Mouse (Mus musculus): ENCODE results near the gene Tmem59. TPM values are rescaled to one million over a fixed set of nuclear protein-coding genes. Genes with fewer than 3 reads are reported as not detected.

The Tmem59 gene
- polyA plus RNA-seq, 1 experiment: 174 TPM

DNA sequence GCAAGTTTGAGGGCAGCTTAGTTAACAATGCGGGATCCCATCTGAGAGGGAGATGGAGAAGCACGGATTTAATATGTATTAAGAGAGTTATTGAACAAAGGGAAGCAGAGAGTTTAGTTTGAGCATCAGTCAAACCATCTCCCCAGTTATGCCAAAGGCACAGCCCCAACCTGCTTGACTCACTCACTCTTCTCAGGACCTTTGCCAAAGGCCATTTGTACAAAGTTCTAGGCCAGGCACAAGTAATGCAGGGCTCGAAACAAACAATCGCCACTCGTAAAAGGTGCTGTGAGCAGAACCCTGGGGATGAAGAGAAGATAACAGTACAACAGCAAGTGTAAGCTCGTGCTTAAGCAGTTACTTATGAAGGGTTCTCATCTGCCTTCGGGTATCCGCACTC lies 25.6 kb upstream of the Tmem59 start:
- no peak overlapping the region for H3K4me2 ChIP-seq (ENCODE audit: low read depth)
- H3ac ChIP-seq (ENCODE audit: control insufficient read depth, insufficient read length): no peak overlapping the region
- no peak overlapping the region for H3K4me3 ChIP-seq
- H3K27me3 ChIP-seq (ENCODE audit: control insufficient read depth, insufficient read depth, insufficient read length): no peaks in the 10 kb centered on the region
- TF ChIP-seq POLR2A (IDR thresholded peaks at IDR 0.05; ENCODE audit: insufficient read length, low read depth): no peak
- TF ChIP-seq REST (IDR thresholded peaks at IDR 0.05; ENCODE audit: insufficient read depth, insufficient read length): no peak
- TF ChIP-seq POLR2AphosphoS2 (IDR thresholded peaks at IDR 0.05; ENCODE audit: insufficient read length, low read depth): no peak
- TF ChIP-seq CEBPB (IDR thresholded peaks at IDR 0.05; ENCODE audit: insufficient read depth, poor library complexity, severe bottlenecking): no peak
- TF ChIP-seq MAX (IDR thresholded peaks at IDR 0.05; ENCODE audit: low read depth): no peak
- no peak for TF ChIP-seq SRF (IDR thresholded peaks at IDR 0.05; ENCODE audit: control insufficient read depth, insufficient read length, low read depth)
- TF ChIP-seq USF1 (IDR thresholded peaks at IDR 0.05; ENCODE audit: low read depth): no peak
- no peak for TF ChIP-seq MYOD1 (IDR thresholded peaks at IDR 0.05; ENCODE audit: control insufficient read depth in 1 of 3, insufficient read length in 2 of 3, low read depth in 2 of 3)
- no peak for TF ChIP-seq MYOG (IDR thresholded peaks at IDR 0.05; ENCODE audit: control insufficient read depth in 1 of 3, insufficient read depth in 1 of 3, insufficient read length in 2 of 3, low read depth in 2 of 3)
- TF ChIP-seq TCF12 (IDR thresholded peaks at IDR 0.05; ENCODE audit: insufficient read depth, poor library complexity, severe bottlenecking): no peak
- no peak for TF ChIP-seq TCF3 (IDR thresholded peaks at IDR 0.05; ENCODE audit: insufficient read length, low read depth)
- no peak for TF ChIP-seq E2F4 (IDR thresholded peaks at IDR 0.05; ENCODE audit: insufficient read depth)
- no peaks in the 10 kb centered on the region for H3K79me2 ChIP-seq (ENCODE audit: control insufficient read depth, insufficient read depth)
- peaks cover 10% of the 10 kb centered on the region for H3K36me3 ChIP-seq (ENCODE audit: control insufficient read depth, insufficient read depth)

DNA sequence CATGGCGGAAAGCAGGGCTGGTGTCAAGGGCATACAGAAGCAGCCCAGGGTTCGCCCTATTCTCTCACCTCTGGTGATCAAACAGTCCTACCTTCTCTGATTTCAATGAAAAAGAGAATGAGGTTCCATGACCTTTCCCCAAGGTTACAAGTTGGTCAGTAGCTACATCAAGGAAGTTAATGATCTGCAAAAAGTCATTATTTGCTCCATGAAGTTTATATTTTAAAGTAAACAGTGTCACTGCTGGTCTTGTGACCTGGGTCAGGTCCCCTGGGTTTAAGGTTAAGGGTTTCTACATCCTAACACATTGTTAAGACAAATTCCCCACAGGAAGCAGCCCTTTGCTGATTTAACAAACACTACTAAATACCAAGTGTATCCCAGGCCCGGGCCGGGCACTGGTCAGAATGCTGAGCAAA lies 21.2 kb upstream of the Tmem59 start:
- Histone ChIP-seq H3K79me2 (ENCODE audit: control insufficient read depth, insufficient read depth) (no peaks in the 10 kb centered on the region), H3K27me3 (ENCODE audit: control insufficient read depth, insufficient read depth, insufficient read length) (no peaks in the 10 kb centered on the region), H3K36me3 (ENCODE audit: control insufficient read depth, insufficient read depth) (peaks cover 13% of the 10 kb centered on the region), H3ac (ENCODE audit: control insufficient read depth, insufficient read length) (no peak overlapping the region), H3K4me2 (ENCODE audit: low read depth) (no peak overlapping the region), H3K4me3 (no peak overlapping the region)
- no peak for TF ChIP-seq CEBPB (IDR thresholded peaks at IDR 0.05; ENCODE audit: insufficient read depth, poor library complexity, severe bottlenecking)
- no peak for TF ChIP-seq POLR2A (IDR thresholded peaks at IDR 0.05; ENCODE audit: insufficient read length, low read depth)
- TF ChIP-seq MAX (IDR thresholded peaks at IDR 0.05; ENCODE audit: low read depth): no peak

DNA sequence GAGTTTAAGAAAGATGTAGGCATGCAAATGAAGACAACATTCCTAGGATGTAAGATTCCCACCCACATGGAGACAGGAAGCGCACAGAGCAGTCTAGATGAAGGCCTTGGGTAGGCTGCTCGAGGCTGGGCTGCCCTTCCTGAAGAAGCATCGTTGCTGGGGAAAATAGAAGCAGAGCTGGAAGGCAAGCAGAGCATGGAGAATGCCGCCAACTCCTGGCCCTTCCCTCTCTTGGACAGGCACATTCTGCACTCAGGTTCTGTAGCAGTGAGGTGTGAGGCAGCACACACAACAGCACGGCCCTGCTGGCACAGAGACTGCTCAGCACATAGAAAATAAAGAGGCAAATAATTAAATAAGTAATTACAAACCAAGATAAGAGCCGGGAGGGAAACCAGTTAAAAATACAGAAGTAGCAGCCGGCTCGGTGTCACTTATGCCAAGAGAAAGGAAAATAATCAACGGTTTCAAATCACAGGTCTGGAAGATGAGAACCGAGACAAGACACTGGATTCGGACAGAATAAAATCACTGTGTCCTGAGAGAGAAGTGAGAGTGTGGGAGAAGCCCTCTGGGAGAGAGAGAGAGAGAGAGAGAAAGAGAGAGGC lies 18.9 kb upstream of the Tmem59 start:
- Histone ChIP-seq H3K4me3 (no peak overlapping the region), H3K79me2 (ENCODE audit: control insufficient read depth, insufficient read depth) (no peaks in the 10 kb centered on the region), H3K4me2 (ENCODE audit: low read depth) (no peak overlapping the region), H3K27me3 (ENCODE audit: control insufficient read depth, insufficient read depth, insufficient read length) (no peaks in the 10 kb centered on the region), H3K36me3 (ENCODE audit: control insufficient read depth, insufficient read depth) (peaks cover 13% of the 10 kb centered on the region), H3ac (ENCODE audit: control insufficient read depth, insufficient read length) (no peak overlapping the region)
- TF ChIP-seq USF1 (IDR thresholded peaks at IDR 0.05; ENCODE audit: low read depth) (no peak), MYOD1 (IDR thresholded peaks at IDR 0.05; ENCODE audit: control insufficient read depth in 1 of 3, insufficient read length in 2 of 3, low read depth in 2 of 3) (no peak), E2F4 (IDR thresholded peaks at IDR 0.05; ENCODE audit: insufficient read depth) (no peak), SRF (IDR thresholded peaks at IDR 0.05; ENCODE audit: control insufficient read depth, insufficient read length, low read depth) (no peak), POLR2A (IDR thresholded peaks at IDR 0.05; ENCODE audit: insufficient read length, low read depth) (no peak), TCF12 (IDR thresholded peaks at IDR 0.05; ENCODE audit: insufficient read depth, poor library complexity, severe bottlenecking) (no peak), POLR2AphosphoS2 (IDR thresholded peaks at IDR 0.05; ENCODE audit: insufficient read length, low read depth) (no peak), TCF3 (IDR thresholded peaks at IDR 0.05; ENCODE audit: insufficient read length, low read depth) (no peak), MAX (IDR thresholded peaks at IDR 0.05; ENCODE audit: low read depth) (no peak), MYOG (IDR thresholded peaks at IDR 0.05; ENCODE audit: control insufficient read depth in 1 of 3, insufficient read depth in 1 of 3, insufficient read length in 2 of 3, low read depth in 2 of 3) (no peak), CEBPB (IDR thresholded peaks at IDR 0.05; ENCODE audit: insufficient read depth, poor library complexity, severe bottlenecking) (no peak), REST (IDR thresholded peaks at IDR 0.05; ENCODE audit: insufficient read depth, insufficient read length) (no peak)

DNA sequence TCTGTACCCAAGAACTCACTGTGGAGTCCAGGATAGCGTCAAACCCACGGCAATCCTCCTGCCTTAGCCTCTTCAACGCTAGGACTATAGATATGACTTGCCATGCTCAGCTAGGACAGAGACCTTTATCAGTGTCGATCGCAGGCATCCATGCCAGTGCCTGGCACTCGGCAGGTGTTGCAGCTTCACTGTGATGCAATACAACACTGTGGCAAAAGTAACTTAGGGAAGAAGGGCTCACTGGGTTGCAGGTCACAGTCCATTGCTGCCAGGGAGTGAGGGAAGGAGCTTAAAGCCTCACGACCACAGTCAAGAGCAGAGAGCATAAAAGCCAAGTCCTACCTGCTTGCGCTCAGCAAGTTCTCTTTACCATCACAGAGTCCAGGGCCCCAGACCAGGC lies 18.0 kb upstream of the Tmem59 start:
- H3K79me2 ChIP-seq (ENCODE audit: control insufficient read depth, insufficient read depth): no peaks in the 10 kb centered on the region
- no peak overlapping the region for H3K4me3 ChIP-seq
- H3K36me3 ChIP-seq (ENCODE audit: control insufficient read depth, insufficient read depth): peaks cover 13% of the 10 kb centered on the region
- no peak overlapping the region for H3ac ChIP-seq (ENCODE audit: control insufficient read depth, insufficient read length)
- H3K27me3 ChIP-seq (ENCODE audit: control insufficient read depth, insufficient read depth, insufficient read length): no peaks in the 10 kb centered on the region
- TF ChIP-seq POLR2A (IDR thresholded peaks at IDR 0.05; ENCODE audit: insufficient read length, low read depth) (no peak), TCF3 (IDR thresholded peaks at IDR 0.05; ENCODE audit: insufficient read length, low read depth) (no peak), POLR2AphosphoS2 (IDR thresholded peaks at IDR 0.05; ENCODE audit: insufficient read length, low read depth) (no peak), MAX (IDR thresholded peaks at IDR 0.05; ENCODE audit: low read depth) (no peak)
- H3K4me2 ChIP-seq (ENCODE audit: low read depth): no peak overlapping the region

DNA sequence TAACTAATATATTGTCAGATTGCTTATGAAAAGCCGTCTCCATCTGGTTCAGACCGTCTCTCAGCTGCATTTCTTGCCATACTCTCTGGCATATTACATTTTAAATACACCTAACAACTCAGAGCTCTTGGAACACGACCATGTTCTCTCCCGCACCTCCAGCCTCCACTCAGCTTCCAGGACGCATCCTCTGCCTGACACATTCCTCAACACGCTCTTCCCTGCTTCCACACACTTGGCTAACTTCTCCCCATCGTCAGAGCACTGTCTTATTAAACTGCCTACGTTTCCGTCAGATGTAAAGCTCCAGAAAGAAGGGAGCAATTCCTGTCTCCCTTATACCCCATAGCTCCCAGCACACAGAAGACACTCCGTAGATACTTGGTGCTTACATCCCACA lies 14.9 kb upstream of the Tmem59 start:
- no peak overlapping the region for H3ac ChIP-seq (ENCODE audit: control insufficient read depth, insufficient read length)
- H3K4me2 ChIP-seq (ENCODE audit: low read depth): no peak overlapping the region
- H3K36me3 ChIP-seq (ENCODE audit: control insufficient read depth, insufficient read depth): peaks cover 10% of the 10 kb centered on the region
- no peak for TF ChIP-seq CEBPB (IDR thresholded peaks at IDR 0.05; ENCODE audit: insufficient read depth, poor library complexity, severe bottlenecking)
- no peak for TF ChIP-seq TCF12 (IDR thresholded peaks at IDR 0.05; ENCODE audit: insufficient read depth, poor library complexity, severe bottlenecking)
- TF ChIP-seq SRF (IDR thresholded peaks at IDR 0.05; ENCODE audit: control insufficient read depth, insufficient read length, low read depth): no peak
- no peak for TF ChIP-seq POLR2A (IDR thresholded peaks at IDR 0.05; ENCODE audit: insufficient read length, low read depth)
- no peak for TF ChIP-seq TCF3 (IDR thresholded peaks at IDR 0.05; ENCODE audit: insufficient read length, low read depth)
- no peak for TF ChIP-seq MYOD1 (IDR thresholded peaks at IDR 0.05; ENCODE audit: control insufficient read depth in 1 of 3, insufficient read length in 2 of 3, low read depth in 2 of 3)
- no peak for TF ChIP-seq REST (IDR thresholded peaks at IDR 0.05; ENCODE audit: insufficient read depth, insufficient read length)
- TF ChIP-seq MYOG (IDR thresholded peaks at IDR 0.05; ENCODE audit: control insufficient read depth in 1 of 3, insufficient read depth in 1 of 3, insufficient read length in 2 of 3, low read depth in 2 of 3): no peak
- no peak for TF ChIP-seq USF1 (IDR thresholded peaks at IDR 0.05; ENCODE audit: low read depth)
- no peak for TF ChIP-seq E2F4 (IDR thresholded peaks at IDR 0.05; ENCODE audit: insufficient read depth)
- no peak for TF ChIP-seq POLR2AphosphoS2 (IDR thresholded peaks at IDR 0.05; ENCODE audit: insufficient read length, low read depth)
- TF ChIP-seq MAX (IDR thresholded peaks at IDR 0.05; ENCODE audit: low read depth): no peak
- H3K27me3 ChIP-seq (ENCODE audit: control insufficient read depth, insufficient read depth, insufficient read length): no peaks in the 10 kb centered on the region
- H3K79me2 ChIP-seq (ENCODE audit: control insufficient read depth, insufficient read depth): no peaks in the 10 kb centered on the region
- no peak overlapping the region for H3K4me3 ChIP-seq

Measured in myocyte (in vitro differentiated cells).